Mouse (Mus musculus): ENCODE data around the gene Tldc1. TPM values are rescaled to one million over a fixed set of nuclear protein-coding genes. Genes with fewer than 3 reads are reported as not detected.

Tldc1 gene
- polyA plus RNA-seq, 1 experiment from 2014 or later = 13.0 TPM

Other genes starting within 250 kb of the Tldc1 start
- gene Mbtps1, start 219.7 kb downstream of the Tldc1 start, polyA plus RNA-seq (2014; fragmentation: Nextera tagmentation; extraction: Ambion mirVana) = 66.4 and 131 TPM in 2 replicates
- 20.4 and 35.8 TPM in 2 replicates for gene Hsdl1, start 203.2 kb downstream of the Tldc1 start, polyA plus RNA-seq (2014; fragmentation: Nextera tagmentation; extraction: Ambion mirVana)
- gene Dnaaf1, start 203.2 kb downstream of the Tldc1 start, polyA plus RNA-seq (2014; fragmentation: Nextera tagmentation; extraction: Ambion mirVana) = 0.11 and 0.37 TPM in 2 replicates
- 9.7 and 13.0 TPM in 2 replicates for gene Taf1c, start 173.2 kb downstream of the Tldc1 start, polyA plus RNA-seq (2014; fragmentation: Nextera tagmentation; extraction: Ambion mirVana)
- gene Adad2, start 165.7 kb downstream of the Tldc1 start, polyA plus RNA-seq (2014; fragmentation: Nextera tagmentation; extraction: Ambion mirVana) = 0.29 TPM in 1 of 2 replicates, not detected in the other
- 0.22 TPM in 1 of 2 replicates, not detected in the other for gene Kcng4, start 142.7 kb downstream of the Tldc1 start, polyA plus RNA-seq (2014; fragmentation: Nextera tagmentation; extraction: Ambion mirVana)
- gene Wfdc1, start 112.1 kb downstream of the Tldc1 start, polyA plus RNA-seq (2014; fragmentation: Nextera tagmentation; extraction: Ambion mirVana) = 1.8 and 1.9 TPM in 2 replicates
- gene Atp2c2, start 78.4 kb downstream of the Tldc1 start, polyA plus RNA-seq (2014; fragmentation: Nextera tagmentation; extraction: Ambion mirVana) = 0.97 and 1.2 TPM in 2 replicates
- gene Cotl1, start 62.1 kb upstream of the Tldc1 start, polyA plus RNA-seq (2014; fragmentation: Nextera tagmentation; extraction: Ambion mirVana) = 239 and 329 TPM in 2 replicates
- 13.3 and 13.8 TPM in 2 replicates for gene Klhl36, start 83.8 kb upstream of the Tldc1 start, polyA plus RNA-seq (2014; fragmentation: Nextera tagmentation; extraction: Ambion mirVana)
- gene Usp10, start 131.9 kb upstream of the Tldc1 start, polyA plus RNA-seq (2014; fragmentation: Nextera tagmentation; extraction: Ambion mirVana) = 91.9 and 156 TPM in 2 replicates
- 5.7 TPM in 1 of 2 replicates, not detected in the other for gene Gm20388, start 132.4 kb upstream of the Tldc1 start, polyA plus RNA-seq (2014; fragmentation: Nextera tagmentation; extraction: Ambion mirVana)
- gene Crispld2, start 214.0 kb upstream of the Tldc1 start, polyA plus RNA-seq (2014; fragmentation: Nextera tagmentation; extraction: Ambion mirVana) = 4.9 and 5.2 TPM in 2 replicates